Mouse (Mus musculus) neural tube, embryonic 14.5 days (tissue): ENCODE measurements around the gene Rsph4a. TPM values are rescaled to one million over a fixed set of nuclear protein-coding genes. Genes with fewer than 3 reads are reported as not detected.
"Not testable (repeated sequence)": the region's sequence is repeated elsewhere in the genome, so short reads cannot be mapped to it uniquely, and the experiment has no call there.

Experiments
- ATAC-seq: fragments of 200-750 bp; cut with Nextera tagmentation; 2 replicates; pipeline ENCODE4 v1.8.0; 2017; ENCODE audit warnings: low read depth, mild to moderate bottlenecking, moderate TSS enrichment, moderate library complexity
- H3K27ac ChIP-seq: fragments of 300-500 bp; sonication (generic); 2 replicates; pipeline ENCODE4 v1.5.1; 2014; ENCODE audit warnings: low read depth, mild to moderate bottlenecking, control low read depth, low read length, moderate library complexity, mixed read lengths
- H3K27me3 ChIP-seq: fragments of 300-500 bp; sonication (generic); 2 replicates; pipeline ENCODE4 v1.6.1; 2014; ENCODE audit warnings: low read length; ENCODE audit not compliant: control insufficient read depth, insufficient read depth
- H3K36me3 ChIP-seq: fragments of 300-500 bp; sonication (generic); 2 replicates; pipeline ENCODE4 v1.6.1; 2014; ENCODE audit warnings: low read length, mixed read lengths; ENCODE audit not compliant: control insufficient read depth, insufficient read depth
- H3K4me1 ChIP-seq: fragments of 300-500 bp; sonication (generic); 2 replicates; pipeline ENCODE4 v1.6.1; 2014; ENCODE audit warnings: low read length; ENCODE audit not compliant: control insufficient read depth, insufficient read depth
- H3K4me2 ChIP-seq: fragments of 300-500 bp; sonication (generic); 2 replicates; pipeline ENCODE4 v1.6.1; 2014; ENCODE audit warnings: mild to moderate bottlenecking, low read depth, low read length, control low read depth
- H3K4me3 ChIP-seq: fragments of 300-500 bp; sonication (generic); 2 replicates; pipeline ENCODE4 v1.5.1; 2014; ENCODE audit warnings: low read depth, low read length, control low read depth, mixed read lengths
- H3K9ac ChIP-seq: fragments of 300-500 bp; sonication (generic); replicated peaks from 2 replicates; pipeline ENCODE4 v1.6.1; 2014; ENCODE audit warnings: low read depth, mild to moderate bottlenecking, control low read depth, low read length, mixed read lengths
- H3K9me3 ChIP-seq: fragments of 300-500 bp; sonication (generic); 2 replicates; pipeline ENCODE4 v1.6.1; 2016; ENCODE audit warnings: low read length; ENCODE audit not compliant: control insufficient read depth
- WGBS: fragments of 180-500 bp; shearing (Covaris S2); extraction: QIAGEN DNeasy Blood & Tissue Kit; methylation state at CpG from one replicate; pipeline ENCODE4 v1.1.7; 2014; 5-methylcytosine and 5-hydroxymethylcytosine counted together
- polyA plus RNA-seq: library from polyadenylated mRNA; unstranded; fragments of >200 nt; fragmentation: Nextera tagmentation; extraction: Ambion mirVana; gene quantifications from 2 replicates; pipeline ENCODE4 v1.2.1, GENCODE M21; 2014

Gene Rsph4a
- 1.1 and 1.7 TPM in 2 replicates for polyA plus RNA-seq

DNA sequence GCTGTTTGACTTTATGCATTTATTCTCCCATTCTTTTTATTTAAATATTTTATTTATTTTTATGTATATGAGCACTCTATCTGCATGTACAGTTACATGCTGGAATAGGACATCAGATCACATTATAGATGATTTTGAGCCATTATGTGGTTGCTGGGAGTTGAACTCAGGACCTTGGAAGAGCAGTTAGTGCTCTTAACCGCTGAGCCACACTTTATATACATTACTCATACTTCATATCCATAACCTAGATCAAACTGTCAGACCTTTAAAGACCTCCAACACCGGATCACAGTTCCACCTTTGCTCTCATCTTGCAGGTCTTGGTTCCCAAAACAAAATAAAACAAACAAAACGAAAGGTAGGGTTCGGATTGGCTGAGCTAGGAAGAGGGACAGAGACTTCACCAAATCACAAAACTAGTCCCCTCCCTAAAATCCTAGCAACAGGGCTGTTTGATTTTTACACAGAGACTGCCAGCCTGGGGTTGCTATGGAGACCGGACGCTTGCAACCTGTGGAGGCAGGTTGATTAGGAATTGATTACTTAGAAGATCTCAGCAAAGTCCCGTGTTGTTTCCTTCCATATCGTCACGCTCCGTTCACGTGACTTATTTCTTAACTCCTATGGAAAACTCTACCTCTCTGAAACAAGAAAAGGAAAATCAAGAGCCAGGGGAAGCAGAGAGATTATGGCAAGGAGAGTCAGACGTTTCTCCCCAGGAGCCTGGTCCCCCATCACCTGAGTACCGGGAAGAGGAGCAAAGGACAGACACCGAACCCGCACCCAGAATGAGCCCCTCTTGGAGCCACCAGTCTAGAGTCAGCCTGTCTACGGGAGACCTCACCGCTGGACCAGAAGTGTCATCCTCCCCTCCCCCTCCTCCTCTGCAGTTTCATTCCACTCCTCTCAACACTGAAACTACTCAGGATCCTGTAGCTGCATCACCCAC, at the start of gene Rsph4a:
TSS of gene Rsph4a (plus strand) at position 582 of the 952 bp plus-strand sequence.
- H3K4me1 ChIP-seq = no peaks in the 10 kb centered on the region
- no peaks in the 10 kb centered on the region for H3K27me3 ChIP-seq
- H3K4me2 ChIP-seq = peak within 1 kb of the TSS; percentile 62
- no peaks in the 10 kb centered on the region for H3K9me3 ChIP-seq
- H3K36me3 ChIP-seq = no peaks in the 10 kb centered on the region
- H3K27ac ChIP-seq = no peak within 1 kb of the TSS
- 0 out of 2 replicates have a peak within 1 kb of the TSS, but pooled peaks have one; percentile 8 for H3K9ac ChIP-seq
- H3K4me3 ChIP-seq = peak within 1 kb of the TSS; percentile 32
- WGBS = 7% methylated on average over 17 of the region's 17 CpGs
- ATAC-seq = peak; percentile 99

DNA sequence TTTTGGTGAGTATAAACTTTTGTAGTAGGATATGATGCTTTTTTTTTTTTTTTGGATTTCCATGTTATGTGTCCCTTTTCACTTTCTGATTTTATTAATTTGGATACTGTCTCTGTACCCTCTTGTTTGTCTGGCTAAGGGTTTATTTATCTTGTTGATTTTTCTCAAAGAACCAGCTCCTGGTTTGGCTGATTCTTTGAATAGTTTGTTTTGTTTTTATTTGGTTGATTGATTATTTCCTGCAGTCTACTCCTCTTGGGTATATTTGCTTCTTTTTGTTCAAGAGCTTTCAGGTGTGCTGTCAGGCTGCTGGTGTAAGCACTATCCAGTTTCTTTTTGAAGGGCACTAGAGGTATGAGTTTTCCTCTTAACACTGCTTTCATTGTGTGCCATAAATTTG, 47.5 kb upstream of the Rsph4a start, which contains the start of gene Sult3a1:
TSS of gene Sult3a1 (plus strand) at position 301 of the 400 bp plus-strand sequence.
- ATAC-seq = no peak
- Histone ChIP-seq H3K9me3 (no peaks in the 10 kb centered on the region), H3K4me1 (no peaks in the 10 kb centered on the region), H3K27me3 (no peaks in the 10 kb centered on the region), H3K27ac (no peak within 1 kb of the TSS), H3K4me2 (no peak within 1 kb of the TSS), H3K9ac (no peak within 1 kb of the TSS), H3K36me3 (no peaks in the 10 kb centered on the region), H3K4me3 (no peak within 1 kb of the TSS)

DNA sequence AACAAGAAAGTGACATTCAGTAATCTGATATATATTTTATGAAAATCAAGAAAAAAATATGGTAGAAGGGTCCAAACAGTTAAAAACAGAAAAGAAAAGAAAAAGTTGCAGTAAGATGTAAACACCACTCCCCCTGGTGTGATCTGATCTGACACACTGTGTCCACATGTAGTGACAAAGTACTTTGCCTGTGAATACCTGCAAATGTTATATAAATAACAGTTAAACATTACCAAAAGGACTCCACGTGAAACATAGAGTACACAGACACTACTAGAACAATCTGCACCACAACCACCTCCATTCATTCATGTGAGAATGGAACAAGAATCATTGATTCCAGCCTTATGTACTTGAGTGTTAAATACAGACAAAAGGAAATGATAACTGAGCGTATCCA, 38.9 kb upstream of the Rsph4a start:
- H3K9ac ChIP-seq = no peak overlapping the region
- WGBS = 84% methylated on average over 2 of the region's 2 CpGs
- no peak overlapping the region for H3K4me3 ChIP-seq
- H3K27ac ChIP-seq = no peak overlapping the region
- H3K4me2 ChIP-seq = no peak overlapping the region
- ATAC-seq = no peak
- H3K36me3 ChIP-seq = no peaks in the 10 kb centered on the region
- H3K27me3 ChIP-seq = no peaks in the 10 kb centered on the region
- H3K4me1 ChIP-seq = no peaks in the 10 kb centered on the region
- no peaks in the 10 kb centered on the region for H3K9me3 ChIP-seq

DNA sequence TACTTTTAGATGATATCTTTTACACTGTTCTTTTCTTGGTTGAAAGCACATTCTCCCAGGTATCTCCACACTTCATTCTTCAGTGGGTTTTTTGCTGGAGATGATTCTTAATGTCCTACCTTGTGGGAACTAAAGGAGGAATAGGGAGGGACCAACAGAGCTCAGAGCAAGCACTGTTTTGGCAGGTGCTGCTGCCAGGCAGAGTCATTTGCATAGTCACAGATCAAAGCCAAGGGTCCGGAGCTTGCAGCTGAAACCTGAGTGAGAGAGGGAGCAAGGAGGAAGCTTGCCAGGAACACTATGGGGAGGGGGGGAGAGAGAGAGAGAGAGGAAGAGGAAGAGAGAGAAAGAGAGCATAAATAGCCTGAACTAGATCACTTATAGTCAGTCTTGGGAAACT, 34.5 kb upstream of the Rsph4a start:
- no peak for ATAC-seq
- Histone ChIP-seq H3K4me2 (no peak overlapping the region), H3K4me3 (no peak overlapping the region), H3K27me3 (no peaks in the 10 kb centered on the region), H3K9ac (no peak overlapping the region), H3K4me1 (no peaks in the 10 kb centered on the region), H3K27ac (no peak overlapping the region), H3K9me3 (no peaks in the 10 kb centered on the region), H3K36me3 (no peaks in the 10 kb centered on the region)
- WGBS = 19% methylated on average over 1 of the region's 1 CpGs

DNA sequence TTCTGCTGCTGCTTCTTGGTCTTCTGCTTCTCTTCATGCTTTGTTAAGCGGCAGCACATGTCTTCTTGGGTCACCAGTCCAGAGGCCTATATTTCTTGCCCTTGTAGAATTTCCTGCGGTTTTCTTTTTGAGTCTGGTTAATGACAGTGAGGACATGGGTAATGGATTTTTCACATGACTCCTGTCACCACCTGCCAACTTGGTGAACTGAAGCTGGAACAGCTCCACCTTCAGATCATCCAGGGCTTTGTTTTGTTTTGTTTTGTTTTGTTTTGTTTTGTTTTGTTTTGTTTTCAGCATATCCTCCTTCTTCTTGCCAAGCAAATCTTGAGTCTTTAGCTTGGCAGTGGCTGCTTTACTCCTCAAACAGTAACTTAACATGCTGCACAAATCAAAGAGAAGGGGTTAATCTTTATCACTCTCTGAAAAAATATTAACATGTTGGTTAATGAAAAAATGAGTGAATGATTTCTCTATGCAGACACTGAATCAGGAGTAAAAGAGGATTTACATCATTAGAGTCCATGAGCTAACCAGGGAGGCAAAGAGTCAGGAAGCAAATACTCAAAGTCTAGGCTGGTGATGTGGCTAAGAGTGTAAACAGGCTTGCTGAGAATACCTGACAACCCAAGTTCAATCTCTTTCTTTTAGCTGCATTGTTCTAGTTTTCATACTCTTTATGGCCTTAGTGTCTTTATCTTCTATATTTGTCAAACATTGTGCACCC, 32.1 kb upstream of the Rsph4a start:
- H3K4me3 ChIP-seq = no peak overlapping the region
- H3K36me3 ChIP-seq = no peaks in the 10 kb centered on the region
- 89% methylated on average over 2 of the region's 2 CpGs for WGBS
- H3K27me3 ChIP-seq = no peaks in the 10 kb centered on the region
- no peak overlapping the region for H3K27ac ChIP-seq
- H3K9me3 ChIP-seq = no peaks in the 10 kb centered on the region
- no peak for ATAC-seq
- no peaks in the 10 kb centered on the region for H3K4me1 ChIP-seq
- no peak overlapping the region for H3K4me2 ChIP-seq
- H3K9ac ChIP-seq = no peak overlapping the region

DNA sequence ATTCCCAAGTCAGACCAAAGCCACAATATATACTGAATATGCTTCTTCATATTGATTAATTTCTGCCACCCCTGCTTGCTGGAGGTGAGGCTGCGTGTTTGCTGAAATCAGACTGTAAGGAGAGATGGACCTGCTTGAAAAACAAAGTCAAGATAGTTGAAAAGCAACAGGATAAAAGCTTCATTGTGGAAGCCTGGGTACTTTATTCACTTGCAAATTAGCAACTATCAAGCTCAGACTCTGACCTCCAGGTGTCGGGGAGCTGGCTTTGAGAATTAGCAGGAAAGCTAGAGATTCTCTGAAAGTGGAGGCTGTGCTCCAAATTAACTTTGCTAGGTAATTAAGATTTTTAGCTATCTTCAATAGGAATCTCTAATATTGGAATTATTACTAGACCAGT, 22.5 kb upstream of the Rsph4a start:
- H3K27ac ChIP-seq, H3K9ac ChIP-seq, H3K4me2 ChIP-seq, H3K4me1 ChIP-seq, H3K36me3 ChIP-seq, H3K4me3 ChIP-seq, H3K9me3 ChIP-seq, H3K27me3 ChIP-seq, ATAC-seq: not testable (repeated sequence)
- 73% methylated on average over 2 of the region's 2 CpGs for WGBS

DNA sequence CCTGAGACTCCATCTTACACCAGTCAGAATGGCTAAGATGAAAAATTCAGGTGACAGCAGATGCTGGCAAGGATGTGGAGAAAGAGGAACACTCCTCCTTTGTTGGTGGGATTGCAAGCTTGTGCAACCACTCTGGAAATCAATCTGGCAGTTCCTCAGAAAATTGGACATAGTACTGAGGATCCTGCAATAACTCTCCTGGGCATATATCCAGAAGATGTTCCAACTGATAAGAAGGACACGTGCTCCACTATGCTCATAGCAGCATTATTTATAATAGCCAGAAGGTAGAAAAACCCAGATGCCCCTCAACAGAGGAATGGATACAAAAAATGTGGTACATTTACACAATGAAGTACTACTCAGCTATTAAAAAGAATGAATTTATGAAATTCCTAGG, 3.4 kb upstream of the Rsph4a start:
- H3K4me3 ChIP-seq = not testable (repeated sequence)

DNA sequence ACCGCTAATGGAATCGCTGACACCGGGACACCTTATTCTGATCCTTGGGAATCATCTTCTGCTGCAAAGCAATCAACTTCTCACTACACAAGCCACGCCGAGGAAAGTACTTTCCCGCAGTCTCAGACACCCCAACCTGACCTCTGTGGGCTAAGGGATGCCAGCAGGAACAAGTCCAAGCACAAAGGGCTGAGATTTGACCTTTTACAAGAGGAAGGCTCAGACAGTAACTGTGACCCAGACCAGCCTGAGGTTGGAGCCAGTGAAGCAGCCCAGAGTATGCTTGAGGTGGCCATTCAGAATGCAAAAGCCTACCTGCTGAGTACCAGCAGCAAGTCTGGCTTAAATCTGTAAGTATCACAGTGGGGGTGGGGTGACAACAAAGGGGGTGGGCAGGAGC, 578 bp downstream of the Rsph4a start:
- peak overlapping the region; percentile 32; the same call in 1 of the 2 replicates for H3K4me3 ChIP-seq
- 6% methylated on average over 6 of the region's 6 CpGs for WGBS
- H3K36me3 ChIP-seq = no peaks in the 10 kb centered on the region
- H3K4me1 ChIP-seq = no peaks in the 10 kb centered on the region
- no peak overlapping the region for H3K9ac ChIP-seq
- H3K9me3 ChIP-seq = no peaks in the 10 kb centered on the region
- no peaks in the 10 kb centered on the region for H3K27me3 ChIP-seq
- peak; percentile 44; the same call in 1 of the 2 replicates for ATAC-seq
- no peak overlapping the region for H3K27ac ChIP-seq
- H3K4me2 ChIP-seq = peak overlapping the region; percentile 62

More for the DNA sequence above, 3.4 kb upstream of the Rsph4a start:
- H3K36me3 ChIP-seq, H3K27ac ChIP-seq, H3K9me3 ChIP-seq, ATAC-seq, H3K27me3 ChIP-seq, H3K4me2 ChIP-seq, H3K4me1 ChIP-seq, H3K9ac ChIP-seq: not testable (repeated sequence)
- WGBS = 94% methylated on average over 1 of the region's 1 CpGs

DNA sequence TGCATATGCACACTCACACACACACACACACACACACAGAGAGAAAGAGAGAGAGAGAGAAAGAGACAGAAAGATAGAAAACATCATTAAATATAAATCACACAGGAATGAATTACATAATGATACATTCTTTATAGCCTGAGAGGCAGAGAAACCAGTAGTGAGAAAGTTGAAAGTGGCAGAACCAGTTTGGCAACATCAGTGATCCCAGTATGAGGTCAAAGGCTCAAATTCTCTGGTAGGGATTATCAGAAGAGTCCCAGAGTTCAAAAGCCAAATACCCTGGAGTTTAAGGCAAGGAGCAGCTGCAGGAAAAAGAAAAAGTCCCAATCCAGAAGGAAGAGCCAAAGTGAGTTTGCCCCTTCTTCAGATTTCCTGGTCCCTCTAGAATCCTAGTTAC, 35.8 kb downstream of the Rsph4a start:
- no peak for ATAC-seq
- Histone ChIP-seq H3K27me3 (no peaks in the 10 kb centered on the region), H3K36me3 (peaks cover 21% of the 10 kb centered on the region), H3K9me3 (no peaks in the 10 kb centered on the region), H3K4me1 (no peaks in the 10 kb centered on the region), H3K9ac (no peak overlapping the region), H3K4me2 (no peak overlapping the region), H3K27ac (no peak overlapping the region), H3K4me3 (no peak overlapping the region)
